In the genomic region with DNA sequence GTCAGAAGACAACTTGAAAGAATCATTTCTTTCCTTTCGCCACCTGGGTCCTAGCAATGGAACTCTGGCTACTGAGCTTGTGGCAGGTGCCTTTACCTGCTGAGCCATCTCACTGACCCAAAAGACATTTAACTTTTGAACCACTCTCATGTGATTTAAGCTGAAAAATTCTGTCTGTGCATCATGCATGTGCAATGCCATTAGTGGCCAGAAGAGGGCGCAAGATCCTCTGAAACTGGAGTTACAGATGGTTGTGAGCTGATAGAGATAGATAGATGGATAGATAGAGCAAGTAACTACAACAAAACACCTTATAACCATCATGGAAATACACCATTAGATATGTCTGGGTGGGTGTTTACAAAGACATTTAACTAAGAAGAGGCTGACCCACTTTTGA, we compare ENCODE assay signal across 8 mouse cellular contexts. TPM values are rescaled to one million over a fixed set of nuclear protein-coding genes. Genes with fewer than 3 reads are reported as not detected.
DNase-seq lines count a peak whose midpoint lies in the region; ATAC-seq and TF ChIP-seq lines count a peak whose summit lies in the region.

No protein-coding gene starts in this region.

- H3K4me1 ChIP-seq in MEL (ENCODE audit: control insufficient read depth in 1 of 2, insufficient read depth in 2 of 2, low read length in 2 of 2), result no peaks in the 10 kb centered on the region

- no peak overlapping the region for H3K4me3 ChIP-seq in MEL (ENCODE audit: control insufficient read depth in 1 of 2, insufficient read depth in 1 of 2, low read depth in 2 of 2, low read length in 2 of 2)

- H3K36me3 ChIP-seq in MEL (ENCODE audit: control insufficient read depth in 1 of 2, insufficient read depth in 2 of 2, low read length in 2 of 2), result no peaks in the 10 kb centered on the region

- no peak overlapping the region for H3K9ac ChIP-seq in MEL (ENCODE audit: control insufficient read depth, low read depth, low read length, poor library complexity, severe bottlenecking)

- TF ChIP-seq POLR2A in MEL (IDR thresholded peaks at IDR 0.05; ENCODE audit: control insufficient read depth in 1 of 2, insufficient read depth in 1 of 2, low read depth in 1 of 2, low read length in 2 of 2, poor library complexity in 1 of 2), result no peak

- H3K79me2 ChIP-seq in MEL (ENCODE audit: control insufficient read depth, insufficient read depth, low read length, poor library complexity), result no peaks in the 10 kb centered on the region

- TF ChIP-seq EP300 in MEL (IDR thresholded peaks at IDR 0.05; ENCODE audit: low read depth in 1 of 2, low read length in 2 of 2), result no peak

- no peaks in the 10 kb centered on the region for H3K9me3 ChIP-seq in MEL (replicated peaks; ENCODE audit: insufficient read depth, low read length)

- no peak for ATAC-seq in monocyte, adult 5-6 weeks (replicated peaks; ENCODE audit: insufficient number of reproducible peaks, low FRiP score, low TSS enrichment, poor library complexity, severe bottlenecking)

- TF ChIP-seq RAD21 in MEL (IDR thresholded peaks at IDR 0.05; ENCODE audit: low read depth, low read length), result peak; percentile 47

- H3K27me3 ChIP-seq in MEL (ENCODE audit: control insufficient read depth in 1 of 2, insufficient read depth in 2 of 2, low read length in 2 of 2), result no peaks in the 10 kb centered on the region

- TF ChIP-seq CTCF in MEL (IDR thresholded peaks at IDR 0.05 in 2 of 3, conservative IDR thresholded peaks at IDR 0.05 in 1 of 3; ENCODE audit: control insufficient read depth in 1 of 3, insufficient read depth in 1 of 3, low read depth in 2 of 3, low read length in 3 of 3, poor library complexity in 1 of 3, severe bottlenecking in 1 of 3), result peak; percentile 52 to 73 (median 57)

- H3K27ac ChIP-seq in MEL (ENCODE audit: control insufficient read depth, low read depth, low read length), result no peak overlapping the region

- peak; percentile 6 to 24 for DNase-seq in cerebellum, adult 18-20 months
- DNase-seq in cerebellum, adult 11-12 months, result no peak
- DNase-seq in kidney, adult 9 months, result peak; percentile 40
- DNase-seq in kidney, adult 11 months, result no peak
- peak; percentile 31 for DNase-seq in MEL (ENCODE audit: low read depth, low spot score)
- peak; percentile 10 for DNase-seq in fibroblast of lung, adult 2 months (ENCODE audit: low read depth)
- DNase-seq in natural killer cell, adult 2 months (ENCODE audit: low spot score in 2 of 2), result peak; percentile 16 to 39

TF ChIP-seq in MEL, 35 proteins besides CTCF, POLR2A, EP300 and RAD21:
- no peak for TF ChIP-seq JUND (IDR thresholded peaks at IDR 0.05; ENCODE audit: low read depth, low read length)
- no peak for TF ChIP-seq MAZ (IDR thresholded peaks at IDR 0.05; ENCODE audit: low read depth, low read length)
- TF ChIP-seq ZC3H11A (IDR thresholded peaks at IDR 0.05; ENCODE audit: low read depth, low read length), result 0 out of 2 replicates have a peak, but pooled peaks have one; percentile 9
- TF ChIP-seq ELF1 (IDR thresholded peaks at IDR 0.05; ENCODE audit: low read depth, low read length), result no peak
- no peak for TF ChIP-seq CHD2 (IDR thresholded peaks at IDR 0.05; ENCODE audit: low read length)
- peak; percentile 49 for TF ChIP-seq SMC3 (IDR thresholded peaks at IDR 0.05; ENCODE audit: low read depth, low read length)
- peak; percentile 30; the same call in 1 of the 2 replicates for TF ChIP-seq GATA1 (IDR thresholded peaks at IDR 0.05; ENCODE audit: low read depth, low read length)
- TF ChIP-seq GABPA (IDR thresholded peaks at IDR 0.05; ENCODE audit: low read depth, low read length), result no peak

RNA-seq across cellular contexts. Expression of a gene that starts 14.5 kb away (rescaled TPM):
- 0.10 and 0.15 TPM in 2 replicates for total RNA-seq in MEL (2012; rRNA removed)
- polyA plus RNA-seq in MEL (2012; ENCODE audit: insufficient read depth in 1 of 2, insufficient read length in 2 of 2, low read depth in 1 of 2, low replicate concordance in 2 of 2, missing spikeins in 1 of 2), result not detected
- total RNA-seq in monocyte, adult 5-6 weeks (2017), result not detected in 3 replicates

RNA-seq across cellular contexts. Expression of a gene that starts 48.1 kb away (rescaled TPM):
- 6.5 and 7.0 TPM in 2 replicates for total RNA-seq in MEL (2012; rRNA removed)
- 1 to 10 TPM in 1 of 2 experiments, not detected in 1; 6.6 TPM for polyA plus RNA-seq in MEL (2012; ENCODE audit: insufficient read depth in 1 of 2, insufficient read length in 2 of 2, low read depth in 1 of 2, low replicate concordance in 2 of 2, missing spikeins in 1 of 2)
- 23.9 to 32.8 TPM (median 25.2 TPM) in 3 replicates for total RNA-seq in monocyte, adult 5-6 weeks (2017)

Comparison
In these comparisons a context has a peak if more than half of its experiments do, and no peak if none do; other contexts are left out.
1. DNase-seq: peak in cerebellum, adult 18-20 months (2 of 2), kidney, adult 9 months (single experiment), MEL (single experiment), fibroblast of lung, adult 2 months (single experiment) and natural killer cell, adult 2 months (2 of 2); none in cerebellum, adult 11-12 months (single experiment) and kidney, adult 11 months (single experiment).